Mouse (Mus musculus) G1E (cell line): ENCODE results near the gene Wdr83.

Experiments
- CTCF ChIP-seq: IDR thresholded peaks from 2 replicates; pipeline ENCODE4 v1.5.1; 2012; ENCODE audit warnings: low read depth, low read length, inconsistent platforms, mixed read lengths
- GATA2 ChIP-seq: IDR thresholded peaks from 2 replicates; pipeline ENCODE4 v1.6.1; 2012; ENCODE audit warnings: low read depth, low read length, inconsistent platforms, borderline replicate concordance

GRCm38 (mm10) chr8:85043619-85044018 lies 37.5 kb downstream of the Wdr83 start:
- TF ChIP-seq CTCF = no peak
- TF ChIP-seq GATA2 = no peak
